Mouse (Mus musculus): ENCODE results near the gene Tomm40l. TPM values are rescaled to one million over a fixed set of nuclear protein-coding genes. Genes with fewer than 3 reads are reported as not detected.

The Tomm40l gene
- polyA plus RNA-seq, 1 experiment from 2014 or later = 42.6 TPM

- WGBS = 6% methylated on average over 20 of the region's 20 CpGs
- peak overlapping the region; percentile 49 for H3K4me3 ChIP-seq
- peaks cover 76% of the 10 kb centered on the region for H3K27me3 ChIP-seq
- no peaks in the 10 kb centered on the region for H3K9me3 ChIP-seq
- H3K9ac ChIP-seq = peak overlapping the region; percentile 71
- H3K4me1 ChIP-seq (replicated peaks) = peaks cover 45% of the 10 kb centered on the region
- H3K4me2 ChIP-seq = peak overlapping the region; percentile 93
- ATAC-seq (ENCODE audit: low read depth) = no peak
- no peak overlapping the region for H3K27ac ChIP-seq (replicated peaks)
- H3K36me3 ChIP-seq = no peaks in the 10 kb centered on the region
These were observed 27.1 kb downstream of the Tomm40l start for GRCm38 (mm10) chr1:171195046-171195822.

GRCm38 (mm10) chr1:171193911-171194830 lies 28.1 kb downstream of the Tomm40l start:
- peak overlapping the region; percentile 49 for H3K4me3 ChIP-seq
- H3K36me3 ChIP-seq = no peaks in the 10 kb centered on the region
- H3K4me2 ChIP-seq = peak overlapping the region; percentile 93
- 28% methylated on average over 11 of the region's 11 CpGs for WGBS
- H3K27ac ChIP-seq (replicated peaks) = peak overlapping the region; percentile 67
- H3K9ac ChIP-seq = peak overlapping the region; percentile 57; the same call in 1 of the 2 replicates
- peaks cover 53% of the 10 kb centered on the region for H3K4me1 ChIP-seq (replicated peaks)
- 0 out of 2 replicates have a peak, but pooled peaks have one; percentile 5 for ATAC-seq (ENCODE audit: low read depth)
- H3K9me3 ChIP-seq = no peaks in the 10 kb centered on the region
- H3K27me3 ChIP-seq = peaks cover 69% of the 10 kb centered on the region

- Histone ChIP-seq H3K27me3 (peaks cover 62% of the 10 kb centered on the region), H3K4me1 (replicated peaks) (peaks cover 62% of the 10 kb centered on the region), H3K27ac (replicated peaks) (peak overlapping the region; percentile 67), H3K4me2 (peak overlapping the region; percentile 93), H3K9me3 (no peaks in the 10 kb centered on the region), H3K36me3 (no peaks in the 10 kb centered on the region), H3K4me3 (peak overlapping the region; percentile 29), H3K9ac (peak overlapping the region; percentile 57)
- peak; percentile 63 for ATAC-seq (ENCODE audit: low read depth)
- 2% methylated on average over 18 of the region's 18 CpGs for WGBS
These were observed 29.0 kb downstream of the Tomm40l start for GRCm38 (mm10) chr1:171193093-171193840.

GRCm38 (mm10) chr1:171192283-171192682 lies 30.0 kb downstream of the Tomm40l start:
- WGBS = 46% methylated on average over 10 of the region's 10 CpGs
- no peaks in the 10 kb centered on the region for H3K36me3 ChIP-seq
- H3K4me3 ChIP-seq = no peak overlapping the region
- H3K4me2 ChIP-seq = peak overlapping the region; percentile 93
- H3K9me3 ChIP-seq = no peaks in the 10 kb centered on the region
- ATAC-seq (ENCODE audit: low read depth) = no peak
- no peak overlapping the region for H3K27ac ChIP-seq (replicated peaks)
- peaks cover 58% of the 10 kb centered on the region for H3K27me3 ChIP-seq
- peaks cover 65% of the 10 kb centered on the region for H3K4me1 ChIP-seq (replicated peaks)
- no peak overlapping the region for H3K9ac ChIP-seq

DNA sequence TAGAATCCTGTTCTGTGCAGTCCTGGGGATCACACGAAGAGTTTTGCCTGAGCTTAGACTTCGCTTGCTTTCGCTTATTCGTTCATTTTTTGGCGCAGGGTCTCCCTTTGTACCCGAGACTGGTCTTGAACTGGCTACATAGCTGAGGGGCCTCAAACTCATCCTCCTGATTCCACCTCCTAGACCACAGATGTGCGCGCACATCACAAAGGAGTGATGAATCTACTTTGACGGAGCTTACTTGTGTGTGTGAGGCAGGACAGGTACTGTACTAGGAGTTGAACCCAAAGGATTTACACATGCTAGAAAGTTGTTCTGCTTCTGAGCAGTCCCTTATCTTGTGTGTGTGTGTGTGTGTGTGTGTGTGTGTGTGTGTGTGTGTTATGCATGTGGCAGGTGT lies 31.5 kb downstream of the Tomm40l start:
- H3K27ac ChIP-seq (replicated peaks) = no peak overlapping the region
- H3K9ac ChIP-seq = no peak overlapping the region
- H3K27me3 ChIP-seq = peaks cover 44% of the 10 kb centered on the region
- H3K9me3 ChIP-seq = no peaks in the 10 kb centered on the region
- H3K4me3 ChIP-seq = no peak overlapping the region
- no peaks in the 10 kb centered on the region for H3K36me3 ChIP-seq
- no peak for ATAC-seq (ENCODE audit: low read depth)
- H3K4me2 ChIP-seq = no peak overlapping the region
- peaks cover 66% of the 10 kb centered on the region for H3K4me1 ChIP-seq (replicated peaks)
- 93% methylated on average over 9 of the region's 9 CpGs for WGBS

- Histone ChIP-seq H3K36me3 (no peaks in the 10 kb centered on the region), H3K9me3 (no peaks in the 10 kb centered on the region), H3K4me3 (no peak overlapping the region), H3K27me3 (peaks cover 31% of the 10 kb centered on the region), H3K4me2 (no peak overlapping the region), H3K9ac (no peak overlapping the region), H3K27ac (replicated peaks) (peak overlapping the region; percentile 34), H3K4me1 (replicated peaks) (peaks cover 60% of the 10 kb centered on the region)
- WGBS = 27% methylated on average over 14 of the region's 14 CpGs
- ATAC-seq (ENCODE audit: low read depth) = peak; percentile 33; the same call in 1 of the 2 replicates
These were observed 32.7 kb downstream of the Tomm40l start for GRCm38 (mm10) chr1:171189476-171190114.

GRCm38 (mm10) chr1:171189046-171189445 lies 33.3 kb downstream of the Tomm40l start:
- no peak overlapping the region for H3K4me3 ChIP-seq
- 0 out of 2 replicates have a peak overlapping the region, but pooled peaks have one; percentile 3 for H3K4me2 ChIP-seq
- 15% methylated on average over 8 of the region's 8 CpGs for WGBS
- H3K4me1 ChIP-seq (replicated peaks) = peaks cover 55% of the 10 kb centered on the region
- H3K36me3 ChIP-seq = no peaks in the 10 kb centered on the region
- H3K27ac ChIP-seq (replicated peaks) = peak overlapping the region; percentile 34
- ATAC-seq (ENCODE audit: low read depth) = no peak
- H3K9me3 ChIP-seq = no peaks in the 10 kb centered on the region
- peaks cover 26% of the 10 kb centered on the region for H3K27me3 ChIP-seq
- H3K9ac ChIP-seq = no peak overlapping the region

- Histone ChIP-seq H3K9ac (no peak overlapping the region), H3K9me3 (no peaks in the 10 kb centered on the region), H3K36me3 (no peaks in the 10 kb centered on the region), H3K4me2 (peak overlapping the region; percentile 27; the same call in 1 of the 2 replicates), H3K4me1 (replicated peaks) (peaks cover 45% of the 10 kb centered on the region), H3K27me3 (peaks cover 19% of the 10 kb centered on the region), H3K4me3 (no peak overlapping the region), H3K27ac (replicated peaks) (no peak overlapping the region)
- ATAC-seq (ENCODE audit: low read depth) = 0 out of 2 replicates have a peak, but pooled peaks have one; percentile 17
- WGBS = 25% methylated on average over 13 of the region's 13 CpGs
These were observed 34.2 kb downstream of the Tomm40l start for GRCm38 (mm10) chr1:171187851-171188700.

- Histone ChIP-seq H3K27ac (replicated peaks) (0 out of 2 replicates have a peak overlapping the region, but pooled peaks have one; percentile 28), H3K9me3 (no peaks in the 10 kb centered on the region), H3K9ac (no peak overlapping the region), H3K27me3 (peaks cover 1% of the 10 kb centered on the region; the same call in 1 of the 2 replicates), H3K4me3 (no peak overlapping the region), H3K36me3 (no peaks in the 10 kb centered on the region), H3K4me2 (peak overlapping the region; percentile 4; the same call in 1 of the 2 replicates), H3K4me1 (replicated peaks) (peaks cover 33% of the 10 kb centered on the region)
- 60% methylated on average over 8 of the region's 8 CpGs for WGBS
- ATAC-seq (ENCODE audit: low read depth) = no peak
These were observed 36.7 kb downstream of the Tomm40l start for GRCm38 (mm10) chr1:171185655-171186054.

DNA sequence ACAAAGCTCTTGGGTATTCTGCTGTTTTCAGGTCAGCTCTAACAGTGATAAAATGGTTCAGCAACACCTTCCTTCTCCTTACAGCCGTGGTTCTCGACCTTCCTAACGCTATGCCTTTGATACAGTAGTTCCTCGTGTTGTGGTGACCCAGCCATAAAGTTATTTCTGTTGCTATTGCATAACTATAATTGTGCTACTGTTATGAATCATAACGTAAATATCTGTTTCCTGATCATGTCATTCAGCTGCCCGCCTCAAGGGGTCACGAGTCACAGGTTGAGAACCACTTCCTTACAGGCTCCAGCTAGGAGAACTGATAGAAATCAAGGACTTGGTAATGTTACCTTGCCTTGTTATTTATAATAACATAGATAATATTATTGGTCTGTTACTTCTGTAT lies 38.0 kb downstream of the Tomm40l start:
- WGBS = 87% methylated on average over 7 of the region's 7 CpGs
- peaks cover 27% of the 10 kb centered on the region for H3K4me1 ChIP-seq (replicated peaks)
- no peaks in the 10 kb centered on the region for H3K27me3 ChIP-seq

More for the DNA sequence above, 38.0 kb downstream of the Tomm40l start:
- H3K27ac ChIP-seq (replicated peaks) = no peak overlapping the region
- H3K9me3 ChIP-seq = no peaks in the 10 kb centered on the region
- no peak overlapping the region for H3K9ac ChIP-seq
- no peak for ATAC-seq (ENCODE audit: low read depth)
- no peak overlapping the region for H3K4me2 ChIP-seq
- no peak overlapping the region for H3K4me3 ChIP-seq
- H3K36me3 ChIP-seq = no peaks in the 10 kb centered on the region
